In the genomic region with DNA sequence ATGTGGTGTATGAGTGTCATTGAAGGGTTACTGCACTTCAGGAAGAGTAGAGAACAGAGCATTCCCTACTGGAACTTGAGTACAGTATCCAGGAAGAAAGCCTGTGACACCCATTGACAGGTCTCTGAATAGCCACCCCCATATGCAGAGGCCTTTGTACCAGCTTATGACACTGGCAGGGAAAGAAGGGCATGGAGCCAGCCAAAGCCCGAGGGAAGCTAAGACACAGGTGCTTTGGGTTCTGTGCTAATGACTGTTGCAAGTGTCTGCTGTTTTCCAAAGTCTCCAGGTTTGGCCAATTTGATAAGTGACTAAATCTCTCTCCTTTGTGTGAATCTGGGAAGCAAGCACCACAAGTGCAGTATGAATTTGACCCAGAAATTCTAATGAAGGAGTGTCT, we compare ENCODE assay signal across 23 mouse cellular contexts.
"Had no signal": no experiment of that assay in that cellular context is flagged by ENCODE, and none has a peak within 500 bp of the region (broad histone marks: within the 10 kb centered on the region; RNA-seq: fewer than 3 reads in every experiment).

No protein-coding gene starts in this region.

- ATAC-seq: liver, postnatal 0 days; lung, postnatal 0 days; midbrain, embryonic 15.5 days had no signal

- H3K36me3 ChIP-seq: limb, embryonic 12.5 days; limb, embryonic 15.5 days; midbrain, embryonic 12.5 days; midbrain, embryonic 15.5 days; neural tube, embryonic 12.5 days; neural tube, embryonic 15.5 days had no signal

- H3K27ac ChIP-seq: kidney, postnatal 0 days; layer of hippocampus, adult 2 months; left cerebral cortex, adult 2 months; limb, embryonic 12.5 days; limb, embryonic 15.5 days; liver, embryonic 14.5 days; macrophage; midbrain, embryonic 12.5 days; midbrain, embryonic 15.5 days; neural tube, embryonic 12.5 days; neural tube, embryonic 15.5 days; stomach, postnatal 0 days had no signal

- DNase-seq: kidney, postnatal 25 days; layer of hippocampus, adult 9-11 months; liver, postnatal 0 days; lung, embryonic 14.5 days; right cerebral cortex, adult 18-20 months; right cerebral cortex, postnatal 14 days; right cerebral cortex, postnatal 4 days; thymus, adult 2 months; thymus, postnatal 25 days had no signal

- H3K4me3 ChIP-seq: layer of hippocampus, adult 2 months; left cerebral cortex, adult 2 months; limb, embryonic 12.5 days; limb, embryonic 15.5 days; midbrain, embryonic 12.5 days; midbrain, embryonic 15.5 days; neural tube, embryonic 12.5 days; neural tube, embryonic 15.5 days had no signal

- H3K27me3 ChIP-seq: limb, embryonic 12.5 days; limb, embryonic 15.5 days; midbrain, embryonic 12.5 days; midbrain, embryonic 15.5 days; neural tube, embryonic 12.5 days; neural tube, embryonic 15.5 days had no signal

- H3K9me3 ChIP-seq: limb, embryonic 12.5 days; limb, embryonic 15.5 days; midbrain, embryonic 12.5 days; midbrain, embryonic 15.5 days; neural tube, embryonic 12.5 days; neural tube, embryonic 15.5 days had no signal

- H3K9ac ChIP-seq: limb, embryonic 12.5 days; limb, embryonic 15.5 days; liver, embryonic 14.5 days; liver, postnatal 0 days; lung, embryonic 14.5 days; midbrain, embryonic 12.5 days; midbrain, embryonic 15.5 days; neural tube, embryonic 12.5 days; neural tube, embryonic 15.5 days had no signal

- H3K4me2 ChIP-seq: limb, embryonic 12.5 days; limb, embryonic 15.5 days; liver, embryonic 11.5 days; lung, embryonic 14.5 days; midbrain, embryonic 12.5 days; midbrain, embryonic 15.5 days; neural tube, embryonic 12.5 days; neural tube, embryonic 15.5 days had no signal

- H3K4me1 ChIP-seq: limb, embryonic 12.5 days; limb, embryonic 15.5 days; midbrain, embryonic 12.5 days; midbrain, embryonic 15.5 days; neural tube, embryonic 12.5 days; neural tube, embryonic 15.5 days had no signal
